Mouse (Mus musculus): ENCODE measurements at regions not wholly inside any gene's neighbourhood (a gene's known extent, or its start where the extent isn't known, plus 50 kb on each side); places are given as distances from the start of the nearest gene placed in this dataset.

DNA sequence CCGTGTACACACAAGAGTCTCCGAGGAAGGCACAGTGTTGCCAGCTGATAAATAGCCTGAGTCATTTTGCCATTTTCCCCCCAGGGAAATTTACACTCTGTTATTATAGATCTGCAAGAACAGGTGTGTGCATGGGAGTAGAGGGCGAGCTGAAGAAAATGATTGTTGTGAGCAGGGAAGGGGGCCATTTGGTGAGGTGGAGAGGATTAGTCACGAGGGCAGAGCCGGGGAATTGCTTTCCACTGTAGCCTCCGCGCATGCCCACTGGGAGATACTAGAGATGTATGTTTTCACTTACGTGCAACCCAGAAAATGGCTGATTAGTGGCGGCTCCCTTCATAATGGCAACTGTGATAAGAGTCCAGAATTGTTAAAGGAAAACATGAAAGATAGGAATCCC lies 185.3 kb upstream of the Krr1 start:
- 67% methylated on average over 9 of the region's 9 CpGs for WGBS
- Histone ChIP-seq H3K36me3 (ENCODE audit: insufficient read depth, low read length) (no peaks in the 10 kb centered on the region), H3K4me3 (ENCODE audit: low read length) (no peak overlapping the region), H3K27ac (ENCODE audit: low read length) (no peak overlapping the region), H3K9me3 (ENCODE audit: low read length) (no peaks in the 10 kb centered on the region), H3K4me2 (replicated peaks; ENCODE audit: low read depth, low read length) (no peak overlapping the region), H3K4me1 (ENCODE audit: insufficient read depth, low read length) (no peaks in the 10 kb centered on the region), H3K27me3 (ENCODE audit: insufficient read depth, low read length) (no peaks in the 10 kb centered on the region), H3K9ac (replicated peaks; ENCODE audit: low read length) (no peak overlapping the region)
- no peak for ATAC-seq (ENCODE audit: low FRiP score, low TSS enrichment)

DNA sequence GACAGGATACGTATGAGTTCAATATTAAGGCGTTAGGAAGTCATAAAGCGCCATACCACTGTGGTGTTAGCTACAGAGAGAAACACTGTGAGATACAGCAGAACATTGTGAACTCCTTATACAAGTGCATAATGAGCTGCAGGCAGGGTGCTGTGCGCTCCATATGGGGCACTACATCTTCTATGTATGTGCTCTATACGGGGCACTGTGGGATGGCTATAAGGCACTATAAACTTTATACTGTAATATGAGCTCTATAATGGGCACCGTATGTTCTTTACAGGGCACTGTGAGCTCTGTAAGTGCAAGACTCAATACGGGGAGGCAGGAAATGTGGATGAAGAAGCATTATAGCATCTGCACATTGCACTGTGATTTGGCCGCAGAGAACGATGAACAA lies 183.2 kb upstream of the Krr1 start:
- Histone ChIP-seq H3K27me3 (ENCODE audit: insufficient read depth, low read length) (no peaks in the 10 kb centered on the region), H3K4me2 (replicated peaks; ENCODE audit: low read depth, low read length) (no peak overlapping the region), H3K4me3 (ENCODE audit: low read length) (no peak overlapping the region), H3K9ac (replicated peaks; ENCODE audit: low read length) (no peak overlapping the region), H3K4me1 (ENCODE audit: insufficient read depth, low read length) (no peaks in the 10 kb centered on the region), H3K27ac (ENCODE audit: low read length) (no peak overlapping the region), H3K36me3 (ENCODE audit: insufficient read depth, low read length) (no peaks in the 10 kb centered on the region), H3K9me3 (ENCODE audit: low read length) (no peaks in the 10 kb centered on the region)
- 85% methylated on average over 9 of the region's 9 CpGs for WGBS
- ATAC-seq (ENCODE audit: low FRiP score, low TSS enrichment), result no peak

DNA sequence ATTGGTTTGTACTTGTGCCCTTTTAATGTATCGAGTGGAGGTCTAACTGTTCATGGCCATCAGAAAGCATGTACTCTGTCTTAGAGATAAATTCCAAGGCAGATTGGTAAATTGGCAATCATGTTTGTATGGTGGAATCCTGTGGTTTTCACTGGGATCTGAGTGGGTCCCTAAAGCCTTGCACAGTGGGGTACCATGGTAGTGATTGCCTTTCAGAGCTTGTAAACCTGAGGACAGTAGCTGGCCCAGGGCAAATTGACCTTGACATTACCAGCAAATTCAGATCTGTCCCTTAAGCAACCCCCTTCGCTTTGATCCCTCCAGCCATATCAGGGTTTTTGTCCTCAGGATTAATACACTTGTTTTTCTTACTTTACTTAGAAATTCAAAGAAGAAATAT lies 181.6 kb upstream of the Krr1 start:
- H3K4me2 ChIP-seq (replicated peaks; ENCODE audit: low read depth, low read length), result no peak overlapping the region
- H3K4me1 ChIP-seq (ENCODE audit: insufficient read depth, low read length), result peaks cover 4% of the 10 kb centered on the region
- no peaks in the 10 kb centered on the region for H3K36me3 ChIP-seq (ENCODE audit: insufficient read depth, low read length)
- no peak overlapping the region for H3K9ac ChIP-seq (replicated peaks; ENCODE audit: low read length)
- 96% methylated on average over 2 of the region's 2 CpGs for WGBS
- H3K4me3 ChIP-seq (ENCODE audit: low read length), result no peak overlapping the region
- H3K27ac ChIP-seq (ENCODE audit: low read length), result no peak overlapping the region
- H3K9me3 ChIP-seq (ENCODE audit: low read length), result no peaks in the 10 kb centered on the region
- H3K27me3 ChIP-seq (ENCODE audit: insufficient read depth, low read length), result no peaks in the 10 kb centered on the region
- no peak for ATAC-seq (ENCODE audit: low FRiP score, low TSS enrichment)

DNA sequence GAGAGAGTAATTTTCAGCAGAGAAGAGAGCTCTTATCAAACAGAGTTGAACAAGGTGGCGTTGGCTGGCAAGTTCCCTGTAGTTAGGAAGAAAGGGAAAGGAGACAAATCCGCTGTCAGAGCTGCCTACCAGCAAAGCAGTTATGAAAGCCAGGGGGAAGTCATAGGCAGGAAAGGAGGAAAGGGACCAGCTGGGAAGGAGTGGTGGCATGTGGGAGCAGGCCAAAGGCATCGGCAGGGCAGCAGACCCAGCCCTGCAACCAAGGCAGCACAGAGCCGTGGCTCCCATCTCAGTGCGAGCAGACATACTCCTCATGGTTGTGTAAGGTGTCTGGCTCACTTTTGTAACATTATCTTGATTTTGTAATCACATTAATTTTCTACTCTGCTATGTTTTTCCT lies 177.4 kb upstream of the Krr1 start:
- Histone ChIP-seq H3K4me3 (ENCODE audit: low read length) (no peak overlapping the region), H3K4me1 (ENCODE audit: insufficient read depth, low read length) (peaks cover 6% of the 10 kb centered on the region), H3K36me3 (ENCODE audit: insufficient read depth, low read length) (no peaks in the 10 kb centered on the region), H3K9ac (replicated peaks; ENCODE audit: low read length) (no peak overlapping the region), H3K4me2 (replicated peaks; ENCODE audit: low read depth, low read length) (no peak overlapping the region), H3K27ac (ENCODE audit: low read length) (no peak overlapping the region), H3K9me3 (ENCODE audit: low read length) (no peaks in the 10 kb centered on the region), H3K27me3 (ENCODE audit: insufficient read depth, low read length) (no peaks in the 10 kb centered on the region)
- WGBS, result 74% methylated on average over 5 of the region's 5 CpGs
- no peak for ATAC-seq (ENCODE audit: low FRiP score, low TSS enrichment)

DNA sequence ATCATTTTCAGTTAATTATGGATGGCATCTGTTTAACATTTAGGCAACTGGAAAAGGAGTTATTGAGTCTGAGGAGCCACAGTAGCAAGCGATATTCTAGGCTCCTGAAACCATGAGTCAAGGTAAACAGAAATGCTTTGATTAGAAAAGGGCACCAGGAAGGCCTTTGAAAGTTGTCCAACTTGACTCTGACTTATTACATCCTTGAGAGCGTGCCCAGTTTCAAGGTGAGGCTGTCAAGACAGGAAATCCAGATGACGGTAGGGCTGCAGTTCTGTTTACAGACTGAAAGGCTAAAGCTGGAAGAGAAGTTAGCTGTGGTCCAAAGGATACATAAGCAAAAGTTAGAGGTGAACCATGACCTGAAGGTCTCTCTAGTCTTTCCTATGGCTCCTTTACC lies 176.7 kb upstream of the Krr1 start:
- no peak overlapping the region for H3K4me2 ChIP-seq (replicated peaks; ENCODE audit: low read depth, low read length)
- no peak for ATAC-seq (ENCODE audit: low FRiP score, low TSS enrichment)
- H3K27ac ChIP-seq (ENCODE audit: low read length), result no peak overlapping the region
- no peaks in the 10 kb centered on the region for H3K9me3 ChIP-seq (ENCODE audit: low read length)
- no peak overlapping the region for H3K9ac ChIP-seq (replicated peaks; ENCODE audit: low read length)
- WGBS, result 46% methylated on average over 3 of the region's 3 CpGs
- peaks cover 12% of the 10 kb centered on the region for H3K4me1 ChIP-seq (ENCODE audit: insufficient read depth, low read length)
- no peak overlapping the region for H3K4me3 ChIP-seq (ENCODE audit: low read length)
- H3K27me3 ChIP-seq (ENCODE audit: insufficient read depth, low read length), result no peaks in the 10 kb centered on the region
- no peaks in the 10 kb centered on the region for H3K36me3 ChIP-seq (ENCODE audit: insufficient read depth, low read length)

DNA sequence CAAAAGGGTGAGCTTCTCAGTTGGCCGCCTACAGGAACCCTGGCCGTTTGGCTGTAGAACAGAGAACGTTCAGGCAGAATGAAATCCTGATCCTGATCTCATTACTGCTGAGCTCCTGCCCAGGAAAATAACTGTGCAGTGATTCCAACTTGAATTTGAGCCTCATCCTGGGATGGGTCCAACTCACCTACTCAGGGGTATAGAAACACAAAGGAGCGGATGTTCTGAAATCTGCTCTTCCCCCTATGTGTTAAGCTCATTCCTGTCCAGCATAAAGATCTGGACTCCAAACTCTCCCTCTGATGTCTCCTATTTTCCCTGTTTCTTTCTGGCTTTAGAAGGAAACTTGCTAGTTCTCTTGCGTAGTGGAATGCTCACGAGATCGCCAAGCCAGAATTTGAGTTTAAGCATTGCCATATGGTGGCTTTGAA lies 173.6 kb upstream of the Krr1 start:
- no peak for ATAC-seq (ENCODE audit: low FRiP score, low TSS enrichment)
- no peaks in the 10 kb centered on the region for H3K9me3 ChIP-seq (ENCODE audit: low read length)

DNA sequence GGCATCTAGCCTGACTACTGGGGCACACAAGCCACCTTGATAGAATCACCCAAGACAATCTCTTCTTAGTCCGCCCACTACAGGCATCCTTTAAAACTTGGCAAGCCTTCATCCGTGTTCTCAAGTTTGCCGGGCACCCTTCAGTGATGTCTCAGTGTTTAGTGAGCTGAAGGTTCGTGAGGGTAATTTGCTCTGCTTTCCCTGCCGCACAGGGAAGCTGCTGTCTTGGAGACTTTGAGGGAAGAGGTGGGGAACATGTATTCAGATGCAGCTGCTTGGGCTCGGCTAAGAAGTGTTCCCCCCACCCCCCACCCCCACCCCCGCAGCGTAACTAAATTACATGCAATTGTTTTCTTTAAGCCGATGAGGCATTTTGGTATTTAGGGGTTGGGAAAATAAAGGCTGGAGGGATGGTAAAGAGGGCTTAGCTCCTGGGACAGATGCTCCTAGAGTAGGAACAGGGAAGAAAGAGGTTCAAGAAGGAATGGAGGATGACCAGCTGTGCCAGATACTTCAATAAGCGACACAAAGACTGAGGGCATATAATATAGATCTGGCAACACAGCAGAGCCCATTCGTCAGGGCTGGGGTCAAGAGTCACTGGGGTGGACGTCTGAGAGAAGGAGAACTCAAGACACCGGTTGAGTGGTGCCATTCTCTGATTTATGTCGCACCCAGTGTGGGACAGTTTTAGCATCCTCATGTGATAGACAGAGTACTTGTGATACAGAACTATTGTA lies 172.4 kb upstream of the Krr1 start:
- Histone ChIP-seq H3K4me1 (ENCODE audit: insufficient read depth, low read length) (peaks cover 37% of the 10 kb centered on the region), H3K27ac (ENCODE audit: low read length) (no peak overlapping the region), H3K36me3 (ENCODE audit: insufficient read depth, low read length) (no peaks in the 10 kb centered on the region), H3K9ac (replicated peaks; ENCODE audit: low read length) (no peak overlapping the region), H3K4me2 (replicated peaks; ENCODE audit: low read depth, low read length) (no peak overlapping the region), H3K9me3 (ENCODE audit: low read length) (no peaks in the 10 kb centered on the region), H3K27me3 (ENCODE audit: insufficient read depth, low read length) (no peaks in the 10 kb centered on the region), H3K4me3 (ENCODE audit: low read length) (no peak overlapping the region)
- peak; percentile 43; the same call in 1 of the 2 replicates for ATAC-seq (ENCODE audit: low FRiP score, low TSS enrichment)
- 41% methylated on average over 14 of the region's 14 CpGs for WGBS

More for the DNA sequence above, 173.6 kb upstream of the Krr1 start:
- 80% methylated on average over 7 of the region's 7 CpGs for WGBS
- Histone ChIP-seq H3K4me1 (ENCODE audit: insufficient read depth, low read length) (peaks cover 37% of the 10 kb centered on the region), H3K9ac (replicated peaks; ENCODE audit: low read length) (no peak overlapping the region), H3K4me3 (ENCODE audit: low read length) (no peak overlapping the region), H3K27ac (ENCODE audit: low read length) (no peak overlapping the region), H3K4me2 (replicated peaks; ENCODE audit: low read depth, low read length) (no peak overlapping the region), H3K36me3 (ENCODE audit: insufficient read depth, low read length) (no peaks in the 10 kb centered on the region), H3K27me3 (ENCODE audit: insufficient read depth, low read length) (no peaks in the 10 kb centered on the region)

DNA sequence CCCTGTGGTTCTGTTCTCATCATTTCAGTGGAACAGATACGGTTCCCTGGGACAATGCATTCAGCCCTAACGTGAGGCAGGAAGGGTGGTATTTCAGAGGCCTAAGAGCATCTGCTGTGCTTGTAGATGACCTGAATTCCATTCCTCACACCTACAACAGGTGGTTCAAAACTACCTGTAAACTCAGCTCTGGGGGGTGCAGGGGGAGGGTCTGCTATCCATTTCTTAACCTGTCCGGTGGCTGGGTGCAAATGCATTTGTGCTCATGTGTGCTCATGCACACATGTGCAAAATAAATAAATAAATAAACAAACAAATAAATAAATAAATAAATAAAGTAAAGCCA lies 171.9 kb upstream of the Krr1 start:
- H3K9me3 ChIP-seq (ENCODE audit: low read length), result no peaks in the 10 kb centered on the region
- 0 out of 2 replicates have a peak, but pooled peaks have one; percentile 23 for ATAC-seq (ENCODE audit: low FRiP score, low TSS enrichment)
- H3K27me3 ChIP-seq (ENCODE audit: insufficient read depth, low read length), result no peaks in the 10 kb centered on the region
- 55% methylated on average over 3 of the region's 3 CpGs for WGBS
- H3K27ac ChIP-seq (ENCODE audit: low read length), result no peak overlapping the region
- H3K4me2 ChIP-seq (replicated peaks; ENCODE audit: low read depth, low read length), result no peak overlapping the region
- no peak overlapping the region for H3K9ac ChIP-seq (replicated peaks; ENCODE audit: low read length)
- H3K36me3 ChIP-seq (ENCODE audit: insufficient read depth, low read length), result no peaks in the 10 kb centered on the region
- peaks cover 37% of the 10 kb centered on the region for H3K4me1 ChIP-seq (ENCODE audit: insufficient read depth, low read length)
- no peak overlapping the region for H3K4me3 ChIP-seq (ENCODE audit: low read length)

DNA sequence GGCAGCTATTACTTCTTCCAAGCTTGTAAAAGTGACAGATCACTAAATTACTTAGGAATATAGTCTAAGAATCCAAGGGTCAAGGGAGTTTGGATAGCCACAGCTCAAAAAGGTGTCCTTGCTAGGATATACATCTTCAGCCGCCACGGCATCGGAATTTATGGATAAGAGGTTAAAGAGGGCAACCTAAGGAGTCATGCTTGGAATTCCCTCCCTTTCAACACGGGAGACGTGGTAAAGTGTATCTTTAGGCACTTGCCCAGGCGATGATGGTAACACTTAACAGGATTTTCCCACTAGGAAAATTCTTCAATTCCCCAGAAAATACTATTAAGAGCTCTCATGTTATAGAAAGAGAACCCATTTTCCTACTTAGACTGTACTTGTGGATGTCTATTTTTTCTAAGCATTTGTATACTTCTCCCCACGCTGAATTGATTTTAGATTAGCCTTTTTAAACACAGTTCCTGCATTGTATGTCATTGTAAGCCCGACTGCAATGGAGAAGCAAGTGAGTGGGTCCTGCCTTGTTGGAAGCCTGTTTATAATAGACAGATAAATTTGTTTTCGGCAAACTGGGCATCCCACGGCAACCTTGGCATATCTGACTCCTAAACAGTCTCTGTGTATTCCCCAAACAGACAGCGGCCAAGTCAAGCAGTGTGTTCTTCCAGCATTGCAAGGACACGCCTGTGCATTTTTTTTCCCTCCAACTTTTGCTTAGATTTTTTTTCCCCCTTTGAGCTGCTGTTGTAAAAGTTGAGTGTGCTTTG lies 171.3 kb upstream of the Krr1 start:
- Histone ChIP-seq H3K27me3 (ENCODE audit: insufficient read depth, low read length) (no peaks in the 10 kb centered on the region), H3K4me1 (ENCODE audit: insufficient read depth, low read length) (peaks cover 31% of the 10 kb centered on the region), H3K4me3 (ENCODE audit: low read length) (no peak overlapping the region), H3K4me2 (replicated peaks; ENCODE audit: low read depth, low read length) (no peak overlapping the region), H3K27ac (ENCODE audit: low read length) (no peak overlapping the region), H3K9me3 (ENCODE audit: low read length) (no peaks in the 10 kb centered on the region), H3K36me3 (ENCODE audit: insufficient read depth, low read length) (no peaks in the 10 kb centered on the region), H3K9ac (replicated peaks; ENCODE audit: low read length) (no peak overlapping the region)
- ATAC-seq (ENCODE audit: low FRiP score, low TSS enrichment), result 0 out of 2 replicates have a peak, but pooled peaks have one; percentile 7
- 21% methylated on average over 12 of the region's 12 CpGs for WGBS

DNA sequence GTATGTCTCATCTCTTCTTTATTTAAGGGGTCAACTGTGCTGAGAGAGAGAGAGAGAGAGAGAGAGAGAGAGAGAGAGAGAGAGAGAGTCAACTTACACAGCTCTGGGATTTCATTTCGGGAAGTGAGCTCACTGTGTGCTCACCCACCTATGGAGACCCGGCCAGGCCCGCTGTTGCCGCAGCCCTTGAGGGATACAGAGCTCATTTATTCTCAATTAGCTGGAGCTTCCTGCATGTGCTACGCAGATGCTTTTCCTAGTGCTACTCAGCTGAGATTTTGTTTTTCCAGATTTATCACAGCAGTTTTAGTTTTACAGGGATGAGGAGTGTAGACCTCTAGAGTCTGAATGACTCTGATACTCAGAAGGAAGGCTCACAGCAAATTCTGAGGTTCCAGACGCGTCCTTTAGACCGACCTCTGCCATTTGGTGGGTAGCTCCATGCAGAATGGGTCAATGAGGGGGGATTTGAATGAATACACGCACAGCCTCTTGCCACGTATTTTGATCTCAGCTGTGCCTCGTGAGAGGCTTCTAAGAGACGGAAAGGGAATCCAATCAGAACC lies 170.6 kb upstream of the Krr1 start:
- no peaks in the 10 kb centered on the region for H3K9me3 ChIP-seq (ENCODE audit: low read length)
- ATAC-seq (ENCODE audit: low FRiP score, low TSS enrichment), result peak; percentile 90
- H3K27ac ChIP-seq (ENCODE audit: low read length), result 0 out of 2 replicates have a peak overlapping the region, but pooled peaks have one; percentile 29
- no peaks in the 10 kb centered on the region for H3K36me3 ChIP-seq (ENCODE audit: insufficient read depth, low read length)
- H3K9ac ChIP-seq (replicated peaks; ENCODE audit: low read length), result no peak overlapping the region
- no peak overlapping the region for H3K4me3 ChIP-seq (ENCODE audit: low read length)
- no peak overlapping the region for H3K4me2 ChIP-seq (replicated peaks; ENCODE audit: low read depth, low read length)
- H3K4me1 ChIP-seq (ENCODE audit: insufficient read depth, low read length), result peaks cover 35% of the 10 kb centered on the region
- 19% methylated on average over 12 of the region's 12 CpGs for WGBS
- no peaks in the 10 kb centered on the region for H3K27me3 ChIP-seq (ENCODE audit: insufficient read depth, low read length)

All from kidney, embryonic 16.5 days (tissue).